Mouse (Mus musculus) large intestine, adult 2 months (tissue): ENCODE data around the gene Srsf10. TPM values are rescaled to one million over a fixed set of nuclear protein-coding genes. Genes with fewer than 3 reads are reported as not detected.

ENCODE experiments used
- DNase-seq: peaks from one replicate; pipeline ENCODE4 v3.0.0-alpha.2; 2012; ENCODE audit warnings: low read depth, low spot score
- WGBS: fragments of 180-500 bp; shearing (Covaris S2); methylation state at CpG from one replicate; pipeline ENCODE4 v1.1.7; 2018; 5-methylcytosine and 5-hydroxymethylcytosine counted together
- polyA plus RNA-seq: library from polyadenylated mRNA; depleted of rRNA; stranded (reverse); fragments of >200 nt; gene quantifications from 2 replicates; pipeline ENCODE4 v1.2.3, GENCODE M21; 2012; rRNA removed

The Srsf10 gene
- polyA plus RNA-seq, result 35.9 and 51.4 TPM in 2 replicates

DNA sequence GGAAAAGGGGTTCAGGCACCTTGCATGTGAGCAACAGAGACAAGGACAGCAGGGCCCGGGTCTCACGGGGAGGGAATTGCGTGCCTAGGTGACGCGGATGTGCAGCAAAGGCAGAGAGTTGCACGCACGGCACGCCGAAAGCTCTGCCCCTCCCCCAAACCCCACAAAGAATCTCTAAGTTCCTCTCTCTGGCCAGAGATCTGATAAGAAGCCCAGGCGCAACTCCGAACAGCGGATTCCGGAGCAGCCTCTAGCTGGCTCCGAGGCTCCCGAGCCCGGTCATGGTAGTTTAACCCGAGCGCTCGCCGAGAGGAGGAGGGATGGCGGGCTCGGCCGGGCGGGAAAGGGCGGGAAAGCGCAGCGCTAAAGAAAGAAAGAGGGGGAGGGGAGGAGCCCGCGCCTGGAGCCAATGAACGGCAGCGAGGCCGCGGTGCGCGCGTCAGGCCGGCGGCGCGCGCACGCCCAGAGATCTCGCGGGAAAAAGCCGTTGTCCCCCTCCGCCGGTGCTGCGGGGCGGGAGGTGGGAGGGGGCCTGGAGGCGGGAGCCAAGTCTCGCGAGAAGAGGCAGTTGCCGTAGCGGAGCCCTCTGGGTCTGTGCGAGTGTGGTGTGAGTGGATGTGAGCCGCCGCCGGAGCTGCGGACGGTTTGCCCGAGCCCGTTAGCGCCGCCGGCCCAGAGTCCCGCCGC, at the start of gene Srsf10:
Gene Srsf10 (plus strand): TSS at position 212 of the 687 bp plus-strand sequence.
- peak; percentile 76 for DNase-seq
- under 1% methylated on average over 65 of the region's 67 CpGs for WGBS

DNA sequence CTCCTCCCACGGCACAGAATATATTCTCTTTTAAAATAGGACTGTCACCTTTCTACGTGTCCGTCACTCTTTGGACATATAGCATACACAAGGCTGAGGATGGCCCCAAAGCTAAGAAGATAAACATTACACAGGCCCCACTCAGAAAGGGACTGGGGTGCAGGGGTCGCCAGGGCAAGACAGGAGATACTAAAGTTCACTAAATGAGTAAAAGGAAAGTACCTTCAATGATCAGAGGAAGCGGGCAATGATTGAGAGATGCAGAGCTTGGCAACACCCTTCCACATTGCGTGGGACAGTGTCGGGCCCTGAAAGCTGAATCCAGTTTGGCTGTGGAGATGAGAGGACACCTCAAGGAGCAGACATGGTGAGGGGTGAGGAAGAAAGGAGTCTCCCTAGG, 40.7 kb upstream of the Srsf10 start:
- no peak for DNase-seq
- WGBS, result 76% methylated on average over 7 of the region's 7 CpGs

DNA sequence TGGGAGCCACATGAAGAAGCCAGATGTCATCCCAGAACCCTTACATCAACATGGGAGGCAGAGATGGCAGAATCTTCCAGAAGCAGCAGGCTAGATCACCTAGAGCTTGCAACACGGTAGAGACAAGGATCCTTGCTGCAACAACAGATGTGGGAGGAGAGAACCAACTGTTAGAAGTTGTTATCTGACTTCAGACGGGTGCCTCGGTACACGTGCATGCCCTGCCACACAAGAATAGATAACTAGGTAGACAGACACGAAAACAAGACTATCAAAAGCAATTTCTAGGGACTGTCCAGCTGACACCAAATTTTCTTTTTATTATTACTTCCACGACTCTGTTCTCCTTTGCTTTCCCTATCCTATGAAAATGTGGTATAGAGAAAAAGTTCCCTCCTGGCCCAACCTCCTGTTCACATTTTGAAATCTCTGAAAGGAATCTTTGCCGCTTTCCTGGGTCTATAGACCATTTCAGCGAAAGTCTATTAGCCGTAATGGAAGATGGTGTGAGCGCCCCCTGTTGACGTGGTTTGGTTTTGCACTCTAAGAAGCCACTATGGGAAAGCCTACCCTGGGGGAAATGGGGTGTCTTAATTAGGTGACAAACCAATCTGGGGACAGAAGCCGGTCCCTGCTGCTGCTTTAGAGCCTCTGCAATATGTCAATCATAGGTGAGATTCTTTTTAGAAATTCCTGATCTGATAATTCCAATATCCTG, 38.5 kb upstream of the Srsf10 start:
- WGBS, result 36% methylated on average over 12 of the region's 12 CpGs
- DNase-seq, result no peak

DNA sequence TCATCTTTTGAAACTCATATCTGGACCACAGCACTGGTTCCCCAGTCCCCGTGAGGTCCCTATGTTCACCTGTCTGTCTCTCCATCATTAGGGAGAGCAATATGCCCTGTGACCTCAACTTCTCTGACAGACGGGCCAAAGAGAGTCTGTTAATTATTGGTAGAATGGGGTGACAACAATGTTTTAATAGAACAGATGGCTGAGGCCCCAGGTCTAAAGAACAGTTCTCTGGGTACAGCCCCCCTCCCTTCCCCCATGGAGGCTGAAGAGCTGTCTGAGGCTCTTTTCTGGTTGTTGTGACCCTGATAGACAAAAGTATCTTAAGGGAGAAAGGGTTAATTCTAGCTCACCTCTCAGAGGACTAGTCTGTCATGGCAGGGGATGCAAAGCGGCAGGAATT, 37.2 kb upstream of the Srsf10 start:
- 80% methylated on average over 3 of the region's 3 CpGs for WGBS
- DNase-seq, result no peak

- DNase-seq, result no peak
- 58% methylated on average over 17 of the region's 17 CpGs for WGBS
These were observed 35.6 kb upstream of the Srsf10 start for GRCm38 (mm10) chr4:135819826-135820526.

DNA sequence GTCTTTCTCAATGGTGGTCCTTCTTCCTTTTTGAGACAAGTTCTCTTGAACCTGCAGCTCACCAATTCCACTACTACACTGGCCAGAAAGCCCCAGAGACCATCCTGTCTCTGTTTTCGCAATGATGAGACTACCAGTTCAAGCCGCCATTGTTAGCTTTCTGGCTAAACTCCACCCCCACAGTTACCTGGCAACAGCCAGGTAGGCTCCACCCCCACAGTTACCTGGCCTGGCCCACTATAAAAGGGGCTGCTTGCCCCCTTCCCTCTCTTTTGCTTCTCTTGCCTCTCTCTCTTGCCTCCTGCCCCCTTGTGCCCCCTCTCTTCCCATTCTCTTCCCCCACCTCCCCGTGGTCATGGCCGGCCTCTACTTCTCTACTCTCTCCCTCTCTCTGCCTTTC, 33.8 kb upstream of the Srsf10 start:
- no peak for DNase-seq
- WGBS, result 91% methylated on average over 4 of the region's 4 CpGs

GRCm38 (mm10) chr4:135823298-135823697, 32.2 kb upstream of the Srsf10 start:
- no peak for DNase-seq
- 50% methylated on average over 2 of the region's 2 CpGs for WGBS

GRCm38 (mm10) chr4:135824254-135824653, 31.3 kb upstream of the Srsf10 start:
- WGBS, result 50% methylated on average over 8 of the region's 8 CpGs

GRCm38 (mm10) chr4:135828491-135828890, 27.1 kb upstream of the Srsf10 start:
- no peak for DNase-seq
- WGBS, result 27% methylated on average over 11 of the region's 11 CpGs

More at GRCm38 (mm10) chr4:135824254-135824653, 31.3 kb upstream of the Srsf10 start:
- no peak for DNase-seq

GRCm38 (mm10) chr4:135832070-135832469, 23.5 kb upstream of the Srsf10 start:
- no peak for DNase-seq
- 70% methylated on average over 11 of the region's 11 CpGs for WGBS

DNA sequence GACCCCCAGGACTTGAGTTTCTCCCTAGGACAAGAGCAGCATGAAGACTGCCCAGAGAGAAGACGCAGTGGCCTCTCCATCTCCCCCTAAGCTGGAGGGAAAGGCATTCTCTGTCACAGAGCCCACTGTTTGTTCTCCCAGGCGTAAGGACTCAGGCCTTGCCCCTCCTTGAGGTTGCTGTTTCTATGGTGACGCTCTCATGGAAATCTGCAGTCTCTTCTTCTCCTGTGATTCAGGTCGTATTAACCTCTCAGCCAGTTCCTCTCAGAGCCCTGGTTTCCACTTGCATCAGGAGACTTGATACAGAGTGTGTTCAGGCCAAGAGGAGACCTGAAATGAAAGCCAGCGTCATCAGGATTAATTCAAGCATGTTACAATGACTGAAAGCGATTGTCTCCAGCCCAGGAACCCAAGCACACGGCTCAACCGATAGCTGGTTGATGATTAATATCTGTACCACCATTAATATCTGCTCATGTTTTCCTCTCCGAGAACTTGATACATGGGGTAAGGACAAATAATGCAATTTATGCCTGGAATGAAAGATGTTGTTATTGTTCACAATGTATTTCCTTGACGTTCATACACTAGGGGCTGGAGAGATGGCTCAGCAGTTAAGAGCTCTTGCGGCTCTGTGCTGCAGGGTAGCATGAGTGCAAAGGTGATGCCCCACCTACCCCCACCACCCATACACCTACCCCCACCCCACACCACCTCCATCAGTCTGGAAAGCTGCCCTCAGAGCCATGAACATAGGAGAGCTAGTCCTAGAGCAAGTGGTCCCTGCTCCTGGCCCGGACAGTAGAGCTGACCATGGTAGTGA, 22.0 kb upstream of the Srsf10 start:
- DNase-seq, result no peak
- 85% methylated on average over 12 of the region's 12 CpGs for WGBS

DNA sequence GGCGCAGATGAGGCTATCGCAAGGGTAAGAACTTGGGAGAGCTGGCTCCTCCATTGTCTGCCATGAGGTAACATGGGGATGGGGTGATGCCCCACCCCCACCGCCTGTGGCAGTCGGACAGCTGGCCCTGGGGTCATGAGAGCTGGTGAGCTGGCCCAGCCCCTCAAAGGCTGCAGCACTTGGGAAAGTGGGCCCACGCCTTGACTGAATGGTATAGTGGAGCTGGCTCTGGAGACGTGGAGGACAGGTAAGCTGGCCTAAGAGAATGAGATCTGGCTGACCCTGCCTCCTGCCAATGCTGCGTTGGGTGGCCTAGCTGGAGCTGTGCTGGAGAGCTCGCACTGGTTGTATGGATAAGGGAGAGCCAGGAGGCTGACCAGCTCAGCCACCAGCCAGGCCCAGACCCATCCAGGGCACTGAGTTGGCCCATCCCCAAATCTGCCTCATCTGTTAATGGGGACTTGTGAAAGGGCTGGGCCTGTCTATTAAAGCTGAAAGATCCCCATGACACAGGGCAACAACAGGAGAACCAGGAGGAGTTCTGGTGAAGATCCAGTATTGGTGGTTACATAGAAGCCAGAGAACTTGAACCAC, 21.3 kb upstream of the Srsf10 start:
- DNase-seq, result no peak
- WGBS, result 96% methylated on average over 8 of the region's 8 CpGs

DNA sequence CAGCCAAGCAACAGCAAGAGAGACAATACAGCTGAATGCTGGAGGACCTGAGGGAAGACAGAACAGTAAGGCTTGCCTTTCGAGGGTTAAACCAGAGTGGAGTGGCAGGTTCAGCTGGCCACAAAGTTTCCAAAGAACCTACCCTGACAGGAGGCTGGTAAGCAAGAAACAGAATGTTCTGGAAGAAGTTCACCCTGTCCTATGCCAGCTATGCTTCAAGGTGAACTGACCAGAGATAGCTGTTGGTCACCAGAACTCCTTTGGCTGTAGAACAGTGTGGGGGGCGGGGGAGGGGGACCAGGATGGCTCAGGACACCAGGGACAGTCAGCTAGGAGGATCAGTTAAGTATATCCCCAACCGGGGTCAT, 16.6 kb upstream of the Srsf10 start:
- no peak for DNase-seq
- 74% methylated on average over 3 of the region's 3 CpGs for WGBS

DNA sequence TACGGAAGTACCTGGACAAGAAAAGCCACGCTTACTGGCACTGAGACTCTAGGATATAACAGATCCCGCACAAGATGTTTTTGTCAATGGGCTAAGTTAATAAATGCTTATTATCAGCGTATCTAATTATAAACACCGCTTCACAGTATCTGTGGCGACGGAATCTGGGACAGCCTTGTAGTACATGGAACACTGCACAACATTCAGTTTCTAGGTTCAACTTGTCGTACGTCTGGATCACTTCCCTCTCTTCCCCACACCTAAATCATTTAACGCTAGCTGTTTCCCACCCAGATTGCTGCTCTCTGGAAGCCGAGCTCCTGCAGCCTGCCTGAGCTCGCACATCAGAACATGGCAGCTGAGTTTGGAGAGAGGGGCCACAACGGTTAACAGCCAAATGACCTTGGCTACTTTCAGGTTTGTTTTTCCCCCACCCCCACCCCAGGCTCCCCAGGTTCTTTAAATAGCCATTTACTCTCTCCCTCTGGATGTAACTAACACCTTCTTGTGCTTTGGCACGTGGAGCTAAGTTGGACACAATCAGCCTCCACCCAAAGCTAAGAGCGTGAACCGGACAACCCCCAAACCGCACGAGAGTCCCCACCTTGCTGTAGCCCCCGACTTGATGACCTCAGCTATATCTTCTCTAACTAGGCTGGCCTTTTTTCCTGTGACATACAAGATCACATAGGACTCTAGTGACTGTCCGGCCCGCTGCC, 16.1 kb upstream of the Srsf10 start:
- 72% methylated on average over 21 of the region's 21 CpGs for WGBS
- DNase-seq, result no peak

- no peak for DNase-seq
- 30% methylated on average over 6 of the region's 6 CpGs for WGBS
These were observed 11.1 kb upstream of the Srsf10 start for GRCm38 (mm10) chr4:135844400-135844799.

DNA sequence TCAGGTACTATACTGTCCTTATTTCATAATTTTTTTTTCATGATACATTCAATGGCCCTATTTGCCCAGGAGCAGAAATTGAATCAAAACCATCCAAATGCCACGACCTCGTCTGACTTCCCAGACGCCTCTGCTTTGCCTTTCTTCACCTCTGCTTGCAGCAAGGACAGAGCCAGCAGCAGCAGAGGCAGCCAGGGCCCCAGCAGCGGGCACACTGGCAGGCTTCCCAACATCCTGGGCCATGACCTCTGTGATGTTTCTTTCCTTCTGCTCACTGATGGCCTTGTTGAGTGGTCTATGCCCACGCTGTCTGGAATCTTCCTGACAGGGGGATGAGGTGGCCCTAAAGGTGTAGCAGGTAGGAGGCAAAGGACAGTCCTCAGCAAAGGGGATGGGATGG, 8.0 kb upstream of the Srsf10 start:
- DNase-seq, result no peak
- WGBS, result 52% methylated on average over 5 of the region's 5 CpGs

DNA sequence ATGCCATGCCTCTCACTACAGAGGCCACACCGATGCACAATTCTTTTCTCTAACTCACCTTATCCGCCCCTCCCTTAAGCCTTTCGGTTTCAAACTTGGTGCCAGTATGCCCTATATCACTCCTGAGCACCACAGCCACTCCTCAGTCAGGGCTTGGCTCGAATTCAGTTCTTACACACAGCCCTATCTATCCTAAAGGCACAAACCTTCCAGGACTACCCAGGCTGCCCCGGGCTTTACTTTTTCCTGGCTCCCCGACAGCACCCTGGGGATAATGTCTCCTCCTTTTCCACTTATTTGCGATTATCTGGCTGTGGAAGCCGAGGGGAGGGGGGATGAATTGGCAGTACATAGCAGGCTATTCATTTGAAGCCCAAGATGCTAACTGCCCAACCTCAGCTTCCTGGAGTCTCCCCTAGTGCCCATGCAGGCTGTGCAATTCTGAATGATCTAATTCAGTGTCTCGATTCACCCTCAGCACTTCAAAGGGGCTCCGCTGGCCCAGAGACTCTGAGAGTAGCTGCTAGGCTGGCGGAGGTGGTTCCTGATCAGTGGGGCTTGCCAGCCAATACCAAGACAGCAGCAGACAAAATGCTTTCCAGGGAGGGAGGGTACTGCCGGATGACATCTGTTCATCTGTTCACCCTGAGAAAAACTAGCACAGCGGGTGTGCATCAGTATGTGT, 5.0 kb upstream of the Srsf10 start:
- DNase-seq, result no peak
- WGBS, result 33% methylated on average over 13 of the region's 13 CpGs

DNA sequence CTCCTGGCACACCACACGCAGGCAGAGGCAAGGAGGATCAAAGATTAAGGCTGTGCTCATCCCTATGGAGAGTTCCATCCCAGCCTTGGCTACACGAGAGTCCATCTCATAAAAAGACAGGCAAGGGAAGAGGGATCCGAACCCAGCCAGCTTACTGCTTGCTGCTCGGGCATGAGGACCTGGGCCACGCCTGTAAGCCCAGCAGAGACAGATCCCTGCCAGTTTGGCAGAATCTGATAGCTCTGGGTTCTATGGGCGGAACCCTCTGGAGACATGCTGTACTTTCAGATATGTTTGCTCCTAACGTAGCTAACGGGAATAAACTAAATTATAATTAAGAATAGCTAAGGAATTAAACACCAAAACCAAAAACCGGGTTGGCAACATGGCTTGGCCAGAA, 3.6 kb upstream of the Srsf10 start:
- 73% methylated on average over 9 of the region's 9 CpGs for WGBS
- DNase-seq, result no peak
